Mouse (Mus musculus): Measurements from ENCODE around the gene Kctd5. TPM values are rescaled to one million over a fixed set of nuclear protein-coding genes. Genes with fewer than 3 reads are reported as not detected.
"Not testable (repeated sequence)": the region's sequence is repeated elsewhere in the genome, so short reads cannot be mapped to it uniquely, and the experiment has no call there.

The Kctd5 gene
- polyA plus RNA-seq (2014; fragmentation: Nextera tagmentation; extraction: Ambion mirVana): 52.8 and 61.2 TPM in 2 replicates

DNA sequence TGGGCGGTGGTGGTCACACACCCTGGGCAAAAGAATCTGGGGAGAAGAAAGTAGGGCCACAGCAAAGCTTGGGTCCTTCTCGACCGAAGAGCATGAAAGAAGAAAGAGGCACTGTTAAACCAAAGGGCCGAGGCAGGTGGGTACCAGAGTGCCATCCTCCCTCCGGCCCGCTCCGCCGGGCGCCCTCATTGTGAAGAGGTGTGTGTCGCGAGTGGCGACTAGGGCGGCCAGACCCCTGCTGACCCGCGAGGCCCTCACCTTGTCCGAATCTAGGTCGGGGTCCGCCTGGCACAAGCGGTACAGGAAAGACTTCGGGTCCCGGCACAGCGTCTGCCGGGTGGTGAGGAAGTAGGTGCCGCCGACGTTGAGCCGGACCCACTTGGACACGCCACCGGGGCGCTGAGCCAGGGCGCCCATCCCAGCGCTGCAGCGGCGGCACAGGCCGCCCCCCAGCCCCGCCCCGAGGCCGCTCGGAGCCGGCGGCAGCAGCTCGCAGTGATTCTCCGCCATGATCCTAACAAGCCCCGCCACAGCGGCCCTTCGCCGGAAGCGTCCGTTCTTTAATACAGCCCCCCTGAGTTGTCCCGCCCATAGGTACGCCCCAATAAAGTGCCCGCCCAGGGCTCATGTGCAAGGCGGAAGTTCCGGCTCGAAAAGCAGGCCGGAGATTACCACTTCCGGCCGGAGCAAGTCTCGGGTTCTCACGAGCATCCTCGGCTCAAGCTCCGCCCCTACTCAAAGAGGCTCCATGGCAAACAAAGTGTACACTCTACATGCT, at the start of gene Kctd5:
Kctd5 (minus strand) TSS at position 567 of the 778 bp plus-strand sequence.
- Histone ChIP-seq H3K36me3 (ENCODE audit: control insufficient read depth, insufficient read depth, low read length) (peaks cover 14% of the 10 kb centered on the region), H3K9ac (ENCODE audit: low read length) (peak within 1 kb of the TSS; percentile 96), H3K4me1 (replicated peaks; ENCODE audit: control insufficient read depth, insufficient read depth, low read length) (peaks cover 9% of the 10 kb centered on the region), H3K9me3 (ENCODE audit: control insufficient read depth, low read length) (no peaks in the 10 kb centered on the region), H3K4me2 (ENCODE audit: low read length) (peak within 1 kb of the TSS; percentile 86), H3K27me3 (replicated peaks; ENCODE audit: control insufficient read depth, insufficient read depth, low read length) (no peaks in the 10 kb centered on the region), H3K27ac (ENCODE audit: low read depth) (peak within 1 kb of the TSS; percentile 79), H3K4me3 (ENCODE audit: low read depth, low read length) (peak within 1 kb of the TSS; percentile 96)
- 0% methylated on average over 57 of the region's 62 CpGs for WGBS
- ATAC-seq (replicated peaks; ENCODE audit: low FRiP score, low TSS enrichment, low read depth) (peak; percentile 98), DNase-seq (ENCODE audit: low spot score) (peak; percentile 99)

DNA sequence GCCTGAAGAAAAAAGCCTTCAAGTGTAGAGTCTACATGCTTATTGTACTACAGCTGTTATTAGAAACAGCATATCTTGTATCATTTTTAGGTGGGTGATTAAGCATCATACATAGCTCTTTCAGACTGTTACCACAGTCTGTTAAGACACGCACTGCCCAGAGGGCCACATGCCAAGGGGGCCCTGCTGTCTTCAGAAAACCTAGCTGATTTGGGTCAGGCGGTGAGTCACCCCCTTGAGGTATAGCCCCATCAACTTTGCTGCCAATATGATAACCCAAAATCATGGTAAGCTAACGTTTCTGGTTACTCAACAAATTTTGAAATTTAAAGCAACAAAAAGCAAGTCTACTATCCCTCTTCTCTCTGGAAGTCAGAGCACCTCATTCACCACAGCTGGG, 46.2 kb upstream of the Kctd5 start:
- H3K4me2 ChIP-seq (ENCODE audit: low read length): no peak overlapping the region
- H3K27ac ChIP-seq (ENCODE audit: low read depth): no peak overlapping the region
- ATAC-seq (replicated peaks; ENCODE audit: low FRiP score, low TSS enrichment, low read depth) (no peak), DNase-seq (ENCODE audit: low spot score) (no peak)
- no peak overlapping the region for H3K9ac ChIP-seq (ENCODE audit: low read length)
- no peaks in the 10 kb centered on the region for H3K4me1 ChIP-seq (replicated peaks; ENCODE audit: control insufficient read depth, insufficient read depth, low read length)
- no peaks in the 10 kb centered on the region for H3K36me3 ChIP-seq (ENCODE audit: control insufficient read depth, insufficient read depth, low read length)
- H3K4me3 ChIP-seq (ENCODE audit: low read depth, low read length): no peak overlapping the region
- no peaks in the 10 kb centered on the region for H3K9me3 ChIP-seq (ENCODE audit: control insufficient read depth, low read length)
- WGBS: 87% methylated on average over 3 of the region's 3 CpGs
- H3K27me3 ChIP-seq (replicated peaks; ENCODE audit: control insufficient read depth, insufficient read depth, low read length): no peaks in the 10 kb centered on the region

DNA sequence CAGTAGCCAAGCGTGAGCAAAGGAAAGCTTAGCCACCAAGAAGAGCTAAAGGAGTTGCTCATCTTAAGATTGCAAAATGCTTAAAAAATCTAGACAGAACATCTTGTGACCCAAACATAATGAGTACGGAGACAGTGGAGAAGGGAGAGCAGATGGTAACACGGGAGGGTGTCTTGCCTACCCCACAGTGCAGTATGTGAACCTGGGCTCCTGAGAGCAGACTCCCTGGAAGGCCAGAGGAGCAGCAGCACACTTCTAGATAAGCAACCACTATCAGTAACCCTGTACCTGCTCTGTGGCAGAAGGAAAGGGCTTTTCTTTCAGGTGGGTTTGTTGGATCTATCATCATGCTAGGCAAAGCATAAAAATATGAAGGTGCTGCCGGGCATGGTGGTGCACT, 39.7 kb upstream of the Kctd5 start:
- no peaks in the 10 kb centered on the region; the same call in 1 of the 2 replicates for H3K4me1 ChIP-seq (replicated peaks; ENCODE audit: control insufficient read depth, insufficient read depth, low read length)
- no peaks in the 10 kb centered on the region for H3K9me3 ChIP-seq (ENCODE audit: control insufficient read depth, low read length)
- no peak for ATAC-seq (replicated peaks; ENCODE audit: low FRiP score, low TSS enrichment, low read depth)
- no peak overlapping the region for H3K4me3 ChIP-seq (ENCODE audit: low read depth, low read length)
- WGBS: 90% methylated on average over 4 of the region's 4 CpGs
- H3K27me3 ChIP-seq (replicated peaks; ENCODE audit: control insufficient read depth, insufficient read depth, low read length): no peaks in the 10 kb centered on the region
- DNase-seq (ENCODE audit: low spot score): no peak
- no peak overlapping the region for H3K27ac ChIP-seq (ENCODE audit: low read depth)
- peaks cover 29% of the 10 kb centered on the region for H3K36me3 ChIP-seq (ENCODE audit: control insufficient read depth, insufficient read depth, low read length)
- no peak overlapping the region for H3K4me2 ChIP-seq (ENCODE audit: low read length)
- no peak overlapping the region for H3K9ac ChIP-seq (ENCODE audit: low read length)

DNA sequence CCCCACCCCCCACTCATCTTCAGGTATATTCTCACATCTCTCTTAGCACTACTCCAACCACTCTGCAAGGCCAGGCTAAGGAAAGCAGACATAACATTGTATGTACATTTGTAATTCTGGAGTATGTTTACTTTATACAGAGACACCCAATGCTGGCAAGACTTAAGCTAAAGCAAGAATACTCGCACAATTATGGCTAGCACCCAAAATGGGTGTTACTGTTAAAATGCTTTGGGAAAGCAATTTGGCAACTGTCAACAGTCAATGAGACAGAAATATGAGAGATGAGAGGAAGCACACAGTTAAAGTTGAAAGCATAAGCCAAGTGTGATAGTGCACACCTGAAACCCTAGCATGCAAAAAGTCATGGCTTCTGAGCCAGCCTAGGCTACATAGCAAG, 38.0 kb upstream of the Kctd5 start:
- 75% methylated on average over 1 of the region's 1 CpGs for WGBS
- Histone ChIP-seq H3K27ac (ENCODE audit: low read depth) (no peak overlapping the region), H3K27me3 (replicated peaks; ENCODE audit: control insufficient read depth, insufficient read depth, low read length) (no peaks in the 10 kb centered on the region), H3K9ac (ENCODE audit: low read length) (no peak overlapping the region), H3K4me1 (replicated peaks; ENCODE audit: control insufficient read depth, insufficient read depth, low read length) (no peaks in the 10 kb centered on the region; the same call in 1 of the 2 replicates), H3K4me3 (ENCODE audit: low read depth, low read length) (no peak overlapping the region), H3K36me3 (ENCODE audit: control insufficient read depth, insufficient read depth, low read length) (peaks cover 46% of the 10 kb centered on the region), H3K4me2 (ENCODE audit: low read length) (no peak overlapping the region), H3K9me3 (ENCODE audit: control insufficient read depth, low read length) (no peaks in the 10 kb centered on the region)
- DNase-seq (ENCODE audit: low spot score): no peak
- ATAC-seq (replicated peaks; ENCODE audit: low FRiP score, low TSS enrichment, low read depth): no peak

DNA sequence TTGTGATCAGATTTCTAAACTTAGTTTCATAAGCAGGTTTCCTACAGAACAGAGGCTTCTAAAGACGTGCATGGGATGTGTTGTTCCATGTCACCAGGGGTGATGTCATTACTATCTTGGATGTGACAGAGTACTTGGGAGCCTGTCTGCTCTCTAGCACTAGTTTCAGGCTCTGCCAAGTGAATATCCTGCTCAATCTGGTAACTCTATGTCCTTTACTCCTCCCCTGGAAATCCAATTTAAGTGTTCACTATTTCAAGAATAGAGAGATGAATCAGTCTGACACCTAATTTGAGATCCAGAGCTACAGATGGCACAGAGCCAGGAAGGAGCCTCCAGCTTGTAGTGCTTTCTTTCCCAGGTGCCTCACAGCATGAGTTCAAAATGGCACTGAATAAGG, 35.6 kb upstream of the Kctd5 start:
- DNase-seq (ENCODE audit: low spot score) (no peak), ATAC-seq (replicated peaks; ENCODE audit: low FRiP score, low TSS enrichment, low read depth) (no peak)
- Histone ChIP-seq H3K4me3 (ENCODE audit: low read depth, low read length) (no peak overlapping the region), H3K9ac (ENCODE audit: low read length) (no peak overlapping the region), H3K9me3 (ENCODE audit: control insufficient read depth, low read length) (no peaks in the 10 kb centered on the region), H3K27me3 (replicated peaks; ENCODE audit: control insufficient read depth, insufficient read depth, low read length) (no peaks in the 10 kb centered on the region), H3K27ac (ENCODE audit: low read depth) (no peak overlapping the region), H3K4me2 (ENCODE audit: low read length) (no peak overlapping the region), H3K4me1 (replicated peaks; ENCODE audit: control insufficient read depth, insufficient read depth, low read length) (no peaks in the 10 kb centered on the region; the same call in 1 of the 2 replicates), H3K36me3 (ENCODE audit: control insufficient read depth, insufficient read depth, low read length) (peaks cover 62% of the 10 kb centered on the region)
- WGBS: 68% methylated on average over 1 of the region's 1 CpGs

DNA sequence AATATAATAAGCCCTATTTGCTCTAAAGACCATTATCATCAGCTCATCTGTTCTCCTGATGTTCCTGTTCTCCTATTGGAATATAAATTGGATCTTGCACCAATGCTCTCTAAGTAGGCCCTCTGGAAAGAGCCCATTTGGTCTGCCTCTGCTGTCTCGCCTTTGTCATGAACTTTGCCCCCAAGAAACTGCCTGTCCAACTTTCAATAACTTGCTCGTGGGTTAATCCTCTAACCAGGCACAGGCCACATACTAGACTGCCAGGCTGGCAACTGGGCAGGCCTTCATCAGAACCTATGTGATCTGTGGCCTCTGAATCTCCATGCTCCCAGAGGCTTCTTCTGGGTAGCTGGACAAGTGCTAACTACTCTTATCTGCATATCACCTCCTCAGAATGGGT, 31.8 kb upstream of the Kctd5 start:
- no peak overlapping the region for H3K4me3 ChIP-seq (ENCODE audit: low read depth, low read length)
- peaks cover 75% of the 10 kb centered on the region for H3K36me3 ChIP-seq (ENCODE audit: control insufficient read depth, insufficient read depth, low read length)
- no peaks in the 10 kb centered on the region for H3K27me3 ChIP-seq (replicated peaks; ENCODE audit: control insufficient read depth, insufficient read depth, low read length)
- DNase-seq (ENCODE audit: low spot score): no peak
- no peak for ATAC-seq (replicated peaks; ENCODE audit: low FRiP score, low TSS enrichment, low read depth)
- no peak overlapping the region for H3K4me2 ChIP-seq (ENCODE audit: low read length)
- no peak overlapping the region for H3K27ac ChIP-seq (ENCODE audit: low read depth)
- H3K9ac ChIP-seq (ENCODE audit: low read length): no peak overlapping the region
- H3K4me1 ChIP-seq (replicated peaks; ENCODE audit: control insufficient read depth, insufficient read depth, low read length): no peaks in the 10 kb centered on the region
- H3K9me3 ChIP-seq (ENCODE audit: control insufficient read depth, low read length): no peaks in the 10 kb centered on the region
- WGBS: 80% methylated on average over 2 of the region's 2 CpGs

DNA sequence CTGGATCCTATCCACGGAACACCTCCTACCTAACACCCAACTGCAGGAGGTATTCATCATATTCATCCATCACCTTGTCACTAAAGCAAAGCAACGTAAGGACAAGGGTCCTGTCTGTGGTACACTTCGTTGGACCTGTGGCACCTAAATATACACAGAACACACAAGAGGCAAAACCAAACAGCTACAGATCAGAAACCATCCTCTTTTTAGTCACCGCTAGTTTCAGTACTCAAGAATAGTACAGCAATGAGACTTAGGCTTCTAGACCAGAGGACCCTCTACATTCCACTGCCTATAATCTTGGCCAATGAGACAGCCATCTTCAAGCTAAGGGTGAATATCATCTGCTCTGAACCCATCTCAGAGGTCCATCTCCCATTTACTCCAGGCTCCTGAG, 25.1 kb upstream of the Kctd5 start:
- ATAC-seq (replicated peaks; ENCODE audit: low FRiP score, low TSS enrichment, low read depth) (no peak), DNase-seq (ENCODE audit: low spot score) (no peak)
- no peak overlapping the region for H3K4me3 ChIP-seq (ENCODE audit: low read depth, low read length)
- 89% methylated on average over 4 of the region's 4 CpGs for WGBS
- H3K27ac ChIP-seq (ENCODE audit: low read depth): no peak overlapping the region
- H3K27me3 ChIP-seq (replicated peaks; ENCODE audit: control insufficient read depth, insufficient read depth, low read length): no peaks in the 10 kb centered on the region
- no peaks in the 10 kb centered on the region for H3K9me3 ChIP-seq (ENCODE audit: control insufficient read depth, low read length)
- H3K4me1 ChIP-seq (replicated peaks; ENCODE audit: control insufficient read depth, insufficient read depth, low read length): no peaks in the 10 kb centered on the region
- H3K4me2 ChIP-seq (ENCODE audit: low read length): no peak overlapping the region
- peaks cover 39% of the 10 kb centered on the region for H3K36me3 ChIP-seq (ENCODE audit: control insufficient read depth, insufficient read depth, low read length)
- H3K9ac ChIP-seq (ENCODE audit: low read length): no peak overlapping the region

DNA sequence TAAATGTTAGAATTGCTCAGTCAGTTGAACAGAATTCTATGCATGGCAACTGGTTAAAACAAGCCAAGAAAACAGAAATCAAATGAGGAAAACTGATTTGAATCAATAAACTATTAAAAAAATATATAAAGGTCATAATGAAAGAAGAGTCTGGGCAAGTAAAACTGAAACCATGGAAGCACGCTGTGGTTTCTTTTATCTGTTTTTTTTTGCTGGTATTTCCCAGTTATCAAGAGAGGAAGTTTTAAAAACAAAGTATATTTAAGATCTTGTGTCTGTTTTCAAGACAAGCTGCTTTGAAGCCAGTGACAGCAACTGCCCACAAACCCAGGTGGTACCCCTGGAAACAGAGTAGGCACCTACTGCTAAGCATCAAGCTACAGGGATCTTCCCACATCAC, 17.3 kb upstream of the Kctd5 start:
- WGBS: 96% methylated on average over 1 of the region's 1 CpGs
- H3K4me3 ChIP-seq (ENCODE audit: low read depth, low read length): no peak overlapping the region
- no peaks in the 10 kb centered on the region for H3K27me3 ChIP-seq (replicated peaks; ENCODE audit: control insufficient read depth, insufficient read depth, low read length)
- no peak overlapping the region for H3K27ac ChIP-seq (ENCODE audit: low read depth)
- H3K9me3 ChIP-seq (ENCODE audit: control insufficient read depth, low read length): no peaks in the 10 kb centered on the region
- H3K9ac ChIP-seq (ENCODE audit: low read length): no peak overlapping the region
- H3K4me1 ChIP-seq (replicated peaks; ENCODE audit: control insufficient read depth, insufficient read depth, low read length): no peaks in the 10 kb centered on the region
- peaks cover 70% of the 10 kb centered on the region for H3K36me3 ChIP-seq (ENCODE audit: control insufficient read depth, insufficient read depth, low read length)
- DNase-seq (ENCODE audit: low spot score) (no peak), ATAC-seq (replicated peaks; ENCODE audit: low FRiP score, low TSS enrichment, low read depth) (no peak)
- no peak overlapping the region for H3K4me2 ChIP-seq (ENCODE audit: low read length)

DNA sequence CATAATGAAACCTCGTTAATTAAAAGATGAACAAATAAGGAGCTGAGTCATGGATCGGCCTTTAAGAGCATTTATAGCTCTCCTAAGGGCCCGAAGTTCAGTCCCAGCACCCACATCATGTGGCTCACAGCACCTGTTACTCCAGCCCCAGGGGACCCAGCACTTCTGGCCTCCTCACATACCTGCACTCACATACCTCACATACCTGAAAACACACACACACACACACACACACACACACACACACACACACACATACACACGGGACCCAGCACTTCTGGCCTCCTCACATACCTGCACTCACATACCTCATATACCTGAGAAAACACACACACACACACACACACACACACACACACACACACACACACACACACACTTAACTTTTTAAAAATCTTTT, 13.1 kb upstream of the Kctd5 start:
- ATAC-seq (replicated peaks; ENCODE audit: low FRiP score, low TSS enrichment, low read depth); H3K9ac ChIP-seq (ENCODE audit: low read length); H3K4me3 ChIP-seq (ENCODE audit: low read depth, low read length); H3K27ac ChIP-seq (ENCODE audit: low read depth); DNase-seq (ENCODE audit: low spot score); H3K9me3 ChIP-seq (ENCODE audit: control insufficient read depth, low read length); H3K27me3 ChIP-seq (replicated peaks; ENCODE audit: control insufficient read depth, insufficient read depth, low read length); H3K4me2 ChIP-seq (ENCODE audit: low read length); H3K4me1 ChIP-seq (replicated peaks; ENCODE audit: control insufficient read depth, insufficient read depth, low read length): not testable (repeated sequence)
- WGBS: 84% methylated on average over 4 of the region's 4 CpGs
- H3K36me3 ChIP-seq (ENCODE audit: control insufficient read depth, insufficient read depth, low read length): peaks cover 64% of the 10 kb centered on the region

Measured in intestine, embryonic 14.5 days (tissue).